Mouse (Mus musculus) liver, embryonic 15.5 days (tissue): Measurements from ENCODE around the gene Aars2. TPM values are rescaled to one million over a fixed set of nuclear protein-coding genes. Genes with fewer than 3 reads are reported as not detected.

Experiments used
- ATAC-seq: fragments of 200-750 bp; cut with Nextera tagmentation; 2 replicates; pipeline ENCODE4 v1.8.0; 2017; ENCODE audit warnings: moderate number of reproducible peaks, mild to moderate bottlenecking, moderate library complexity; ENCODE audit not compliant: insufficient read depth
- H3K27ac ChIP-seq: fragments of 300-500 bp; sonication (generic); replicated peaks from 2 replicates; pipeline ENCODE4 v1.5.1; 2015; ENCODE audit warnings: mild to moderate bottlenecking, inconsistent platforms
- H3K27me3 ChIP-seq: fragments of 300-500 bp; sonication (generic); 2 replicates; pipeline ENCODE4 v1.6.1; 2015; ENCODE audit warnings: mild to moderate bottlenecking, inconsistent platforms
- H3K36me3 ChIP-seq: fragments of 300-500 bp; sonication (generic); replicated peaks from 2 replicates; pipeline ENCODE4 v1.6.1; 2015; ENCODE audit warnings: moderate library complexity, mild to moderate bottlenecking, inconsistent platforms
- H3K4me1 ChIP-seq: fragments of 300-500 bp; sonication (generic); replicated peaks from 2 replicates; pipeline ENCODE4 v1.6.1; 2015; ENCODE audit warnings: inconsistent platforms
- H3K4me2 ChIP-seq: fragments of 300-500 bp; sonication (generic); 2 replicates; pipeline ENCODE4 v1.6.1; 2015; ENCODE audit warnings: moderate library complexity, mild to moderate bottlenecking, inconsistent platforms
- H3K4me3 ChIP-seq: fragments of 300-500 bp; sonication (generic); replicated peaks from 2 replicates; pipeline ENCODE4 v1.5.1; 2015; ENCODE audit warnings: mild to moderate bottlenecking, inconsistent platforms
- H3K9ac ChIP-seq: fragments of 300-500 bp; sonication (generic); 2 replicates; pipeline ENCODE4 v1.6.1; 2015; ENCODE audit warnings: moderate library complexity, mild to moderate bottlenecking, inconsistent platforms
- H3K9me3 ChIP-seq: fragments of 300-500 bp; sonication (generic); replicated peaks from 2 replicates; pipeline ENCODE4 v1.6.1; 2016; ENCODE audit warnings: inconsistent platforms
- WGBS: fragments of 180-500 bp; shearing (Covaris S2); methylation state at CpG from one replicate; pipeline ENCODE4 v1.1.7; 2015; ENCODE audit warnings: mixed read lengths; ENCODE audit not compliant: insufficient replicate concordance; 5-methylcytosine and 5-hydroxymethylcytosine counted together
- polyA plus RNA-seq: library from polyadenylated mRNA; unstranded; fragments of >200 nt; fragmentation: Nextera tagmentation; extraction: Ambion mirVana; gene quantifications from 2 replicates; pipeline ENCODE4 v1.2.1, GENCODE M21; 2015

Gene Aars2
- polyA plus RNA-seq, 1 experiment from 2014 or later = 6.2 TPM

DNA sequence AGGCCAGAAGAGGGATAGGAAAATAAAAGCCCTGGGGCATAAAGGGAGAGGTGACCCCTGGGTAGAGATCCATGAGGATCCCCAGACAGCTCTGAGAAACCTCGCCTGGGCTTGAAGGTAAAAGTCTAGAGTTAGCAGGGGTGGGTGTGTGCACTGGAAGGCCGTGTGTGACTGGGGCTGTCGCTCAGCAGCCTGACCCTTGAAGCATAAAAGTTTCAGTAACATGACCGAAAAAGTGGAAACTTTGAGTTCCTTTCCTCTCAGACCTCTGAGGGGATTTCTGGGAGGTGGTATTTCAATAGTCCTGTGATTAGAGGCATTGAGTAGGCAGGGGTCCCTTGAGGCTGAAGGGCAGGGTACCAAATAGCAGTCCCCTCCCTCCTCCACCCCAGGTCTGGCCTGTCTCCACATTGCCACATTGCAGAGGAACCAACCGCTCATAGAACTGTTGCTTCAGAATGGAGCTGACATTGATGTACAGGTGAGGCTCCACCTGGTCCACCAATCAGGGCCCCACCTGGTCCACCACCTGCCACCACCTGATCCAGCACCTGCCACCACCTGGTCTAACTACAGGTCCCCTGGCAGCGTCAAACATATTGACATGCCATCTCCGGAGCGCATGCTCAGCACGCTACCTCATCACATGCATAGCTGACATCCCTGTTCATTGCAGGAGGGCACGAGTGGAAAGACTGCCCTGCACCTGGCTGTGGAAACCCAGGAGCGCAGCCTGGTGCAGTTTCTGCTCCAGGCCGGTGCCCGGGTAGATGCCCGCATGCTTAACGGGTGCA, 53.3 kb downstream of the Aars2 start:
- H3K9me3 ChIP-seq = no peaks in the 10 kb centered on the region
- peaks cover 38% of the 10 kb centered on the region for H3K27me3 ChIP-seq
- H3K9ac ChIP-seq = no peak overlapping the region
- H3K4me3 ChIP-seq = no peak overlapping the region
- H3K4me1 ChIP-seq = peaks cover 47% of the 10 kb centered on the region
- no peak for ATAC-seq
- WGBS = 77% methylated on average over 15 of the region's 15 CpGs
- no peaks in the 10 kb centered on the region for H3K36me3 ChIP-seq
- no peak overlapping the region for H3K4me2 ChIP-seq
- no peak overlapping the region for H3K27ac ChIP-seq

DNA sequence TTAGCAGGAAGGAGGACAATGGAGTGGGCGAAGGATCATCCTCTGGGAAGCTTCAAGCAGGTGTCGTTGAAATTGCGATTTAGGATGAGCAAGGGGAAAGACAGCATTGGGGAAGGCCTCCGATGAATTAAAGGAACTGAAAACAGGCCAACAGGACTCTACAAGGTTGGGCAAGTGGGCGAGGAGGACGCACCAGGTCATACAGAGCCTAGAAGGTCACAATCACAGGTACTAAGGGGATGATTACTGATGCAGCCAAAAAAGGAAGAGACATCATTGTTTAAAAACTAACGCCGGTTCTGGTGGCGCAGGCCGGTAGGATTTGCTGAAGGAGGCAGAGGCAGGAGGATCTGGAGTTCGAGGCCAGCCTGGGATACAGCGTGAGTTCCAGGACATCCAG, 56.6 kb downstream of the Aars2 start:
- 67% methylated on average over 12 of the region's 12 CpGs for WGBS
- Histone ChIP-seq H3K4me1 (peaks cover 48% of the 10 kb centered on the region), H3K9me3 (no peaks in the 10 kb centered on the region), H3K27me3 (peaks cover 6% of the 10 kb centered on the region), H3K27ac (no peak overlapping the region), H3K36me3 (peaks cover 23% of the 10 kb centered on the region), H3K4me3 (no peak overlapping the region), H3K4me2 (peak overlapping the region; percentile 98), H3K9ac (no peak overlapping the region)
- ATAC-seq = no peak

DNA sequence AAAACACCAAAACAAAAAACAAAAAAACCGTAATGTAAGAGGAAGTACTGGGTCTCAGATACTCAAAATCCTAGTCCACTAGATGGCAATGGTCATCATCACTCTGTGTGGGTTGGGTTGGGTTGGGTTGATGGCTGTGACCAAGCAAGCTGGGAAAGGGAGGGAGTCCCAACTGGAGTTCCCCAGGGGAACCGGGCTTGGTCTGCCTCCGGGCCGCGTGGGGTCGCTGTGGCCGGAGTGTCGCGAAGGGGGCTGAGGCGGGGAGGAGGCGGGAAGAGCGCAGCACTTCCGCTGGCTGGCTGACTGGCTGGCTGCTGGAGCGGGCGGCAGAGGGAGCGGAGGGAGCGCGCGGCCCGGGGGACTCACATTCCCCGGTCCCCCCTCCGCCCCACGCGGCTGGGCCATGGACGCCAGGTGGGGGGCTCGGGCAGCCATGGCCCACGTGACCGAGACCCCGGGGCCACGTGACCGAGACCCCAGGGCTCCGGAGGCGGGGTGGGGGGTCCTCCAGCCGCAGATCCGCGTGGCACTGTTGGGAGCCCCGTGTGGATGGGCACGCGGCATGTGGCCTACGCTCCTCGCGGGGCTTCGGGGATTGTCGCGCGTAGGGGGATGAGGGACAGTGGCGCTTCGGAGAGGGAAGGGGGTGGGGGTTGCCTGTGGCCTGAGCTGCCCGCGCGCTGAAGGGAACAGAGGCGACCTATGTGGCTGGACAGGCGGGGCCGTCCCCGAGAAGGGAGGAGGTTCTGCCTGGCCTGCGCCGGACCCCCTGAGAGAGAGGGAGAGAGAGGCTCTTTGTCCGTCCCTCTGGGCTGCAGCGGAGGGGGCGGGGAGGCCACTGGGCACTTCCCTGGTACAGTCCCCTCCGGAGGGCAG, 57.3 kb downstream of the Aars2 start, which contains the start of gene Slc35b2:
TSS of gene Slc35b2 (plus strand) at position 220 of the 876 bp plus-strand sequence.
- peaks cover 30% of the 10 kb centered on the region for H3K36me3 ChIP-seq
- peak within 1 kb of the TSS; percentile 98 for H3K4me2 ChIP-seq
- WGBS = under 1% methylated on average over 61 of the region's 61 CpGs
- H3K27me3 ChIP-seq = no peaks in the 10 kb centered on the region
- peaks cover 49% of the 10 kb centered on the region for H3K4me1 ChIP-seq
- H3K9ac ChIP-seq = peak within 1 kb of the TSS; percentile 86
- H3K27ac ChIP-seq = peak within 1 kb of the TSS; percentile 79
- ATAC-seq = peak; percentile 78
- no peaks in the 10 kb centered on the region for H3K9me3 ChIP-seq
- H3K4me3 ChIP-seq = peak within 1 kb of the TSS; percentile 84

DNA sequence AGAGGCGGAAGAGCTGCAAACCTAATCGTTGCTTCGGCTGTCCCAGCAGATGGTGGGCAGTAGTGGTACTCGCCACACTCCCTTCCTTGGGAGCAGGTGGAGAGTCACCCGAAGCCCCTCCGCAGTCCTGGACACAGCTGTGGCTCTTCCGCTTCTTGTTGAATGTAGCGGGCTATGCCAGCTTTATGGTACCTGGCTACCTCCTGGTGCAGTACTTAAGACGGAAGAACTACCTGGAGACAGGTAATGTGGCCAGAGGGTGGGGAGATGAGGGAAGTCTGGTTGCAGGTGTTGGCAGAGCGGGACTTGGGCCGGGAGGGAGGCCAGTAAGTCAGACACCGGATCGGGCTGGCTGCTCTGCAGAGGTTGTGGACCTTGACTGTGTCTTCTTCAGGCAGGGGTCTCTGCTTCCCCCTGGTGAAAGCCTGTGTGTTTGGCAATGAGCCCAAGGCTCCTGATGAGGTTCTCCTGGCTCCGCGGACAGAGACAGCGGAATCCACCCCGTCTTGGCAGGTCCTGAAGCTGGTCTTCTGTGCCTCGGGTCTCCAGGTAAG, 58.0 kb downstream of the Aars2 start:
- peaks cover 49% of the 10 kb centered on the region for H3K4me1 ChIP-seq

DNA sequence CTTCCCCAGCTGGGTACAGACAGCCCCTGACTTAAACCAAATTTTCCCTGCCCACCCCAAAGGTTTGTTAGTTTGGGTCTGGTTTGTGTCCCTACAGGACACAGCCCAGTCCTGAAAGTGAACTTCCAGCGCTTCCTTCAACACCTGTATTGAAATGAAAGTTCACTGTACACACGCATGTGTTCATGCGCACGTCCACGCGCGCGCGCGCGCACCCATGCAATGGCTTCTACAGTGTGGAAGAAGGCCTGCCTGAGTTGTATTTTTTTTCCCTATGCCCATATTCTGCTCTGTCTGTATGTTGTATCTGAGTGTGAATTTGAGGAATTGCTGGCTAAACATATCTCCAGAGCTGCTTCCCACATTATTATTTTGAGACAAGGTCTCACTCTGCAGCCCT, 58.5 kb downstream of the Aars2 start:
- 92% methylated on average over 11 of the region's 11 CpGs for WGBS
- Histone ChIP-seq H3K4me3 (peak overlapping the region; percentile 84), H3K27me3 (no peaks in the 10 kb centered on the region), H3K36me3 (peaks cover 42% of the 10 kb centered on the region), H3K9me3 (no peaks in the 10 kb centered on the region), H3K9ac (peak overlapping the region; percentile 86; the same call in 1 of the 2 replicates), H3K4me1 (peaks cover 54% of the 10 kb centered on the region), H3K4me2 (peak overlapping the region; percentile 98), H3K27ac (no peak overlapping the region)
- no peak for ATAC-seq

More for the DNA sequence above, 58.0 kb downstream of the Aars2 start:
- H3K36me3 ChIP-seq = peaks cover 37% of the 10 kb centered on the region
- H3K9ac ChIP-seq = peak overlapping the region; percentile 86
- peak overlapping the region; percentile 79 for H3K27ac ChIP-seq
- H3K9me3 ChIP-seq = no peaks in the 10 kb centered on the region
- peak overlapping the region; percentile 98 for H3K4me2 ChIP-seq
- peak overlapping the region; percentile 84 for H3K4me3 ChIP-seq
- no peak for ATAC-seq
- WGBS = 18% methylated on average over 18 of the region's 18 CpGs
- H3K27me3 ChIP-seq = no peaks in the 10 kb centered on the region

DNA sequence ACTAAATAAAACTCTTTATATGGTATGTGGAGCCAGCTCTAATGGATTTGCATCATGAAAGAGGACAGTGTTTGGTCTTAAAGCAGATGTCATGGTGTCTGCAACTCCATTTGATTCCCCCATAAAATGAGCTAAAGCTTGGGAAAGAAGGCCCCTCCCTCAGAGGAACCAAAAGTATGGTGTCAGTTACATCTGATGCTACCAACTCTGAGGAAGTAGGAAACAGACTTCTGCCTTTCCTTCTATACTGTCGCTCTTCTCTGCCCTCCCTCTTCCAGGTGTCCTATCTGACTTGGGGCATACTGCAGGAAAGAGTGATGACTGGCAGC, 59.4 kb downstream of the Aars2 start:
- no peak overlapping the region for H3K27ac ChIP-seq
- H3K9ac ChIP-seq = no peak overlapping the region; the same call in 1 of the 2 replicates
- H3K36me3 ChIP-seq = peaks cover 51% of the 10 kb centered on the region
- no peaks in the 10 kb centered on the region for H3K9me3 ChIP-seq
- H3K4me2 ChIP-seq = no peak overlapping the region
- H3K27me3 ChIP-seq = no peaks in the 10 kb centered on the region
- ATAC-seq = no peak
- 39% methylated on average over 1 of the region's 1 CpGs for WGBS
- H3K4me3 ChIP-seq = no peak overlapping the region
- peaks cover 56% of the 10 kb centered on the region for H3K4me1 ChIP-seq

DNA sequence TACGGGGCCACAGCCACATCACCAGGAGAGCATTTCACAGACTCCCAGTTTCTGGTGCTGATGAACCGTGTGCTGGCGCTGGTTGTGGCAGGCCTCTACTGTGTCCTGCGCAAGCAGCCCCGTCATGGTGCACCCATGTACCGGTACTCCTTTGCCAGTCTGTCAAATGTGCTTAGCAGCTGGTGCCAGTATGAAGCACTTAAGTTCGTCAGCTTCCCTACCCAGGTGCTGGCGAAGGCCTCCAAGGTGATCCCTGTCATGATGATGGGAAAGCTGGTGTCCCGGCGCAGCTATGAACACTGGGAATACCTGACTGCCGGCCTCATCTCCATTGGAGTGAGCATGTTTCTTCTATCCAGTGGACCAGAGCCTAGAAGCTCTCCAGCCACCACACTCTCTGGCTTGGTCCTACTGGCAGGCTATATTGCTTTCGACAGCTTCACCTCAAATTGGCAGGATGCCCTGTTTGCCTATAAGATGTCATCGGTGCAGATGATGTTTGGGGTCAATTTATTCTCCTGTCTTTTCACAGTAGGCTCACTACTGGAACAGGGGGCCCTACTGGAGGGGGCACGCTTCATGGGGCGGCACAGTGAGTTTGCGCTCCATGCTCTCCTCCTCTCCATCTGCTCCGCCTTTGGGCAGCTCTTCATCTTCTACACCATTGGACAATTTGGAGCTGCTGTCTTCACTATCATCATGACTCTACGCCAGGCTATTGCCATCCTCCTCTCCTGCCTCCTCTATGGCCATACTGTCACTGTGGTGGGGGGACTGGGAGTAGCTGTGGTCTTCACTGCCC, 59.9 kb downstream of the Aars2 start:
- Histone ChIP-seq H3K4me1 (peaks cover 60% of the 10 kb centered on the region), H3K27me3 (no peaks in the 10 kb centered on the region), H3K4me3 (no peak overlapping the region), H3K9ac (no peak overlapping the region; the same call in 1 of the 2 replicates), H3K36me3 (peaks cover 57% of the 10 kb centered on the region), H3K4me2 (no peak overlapping the region), H3K27ac (no peak overlapping the region; the same call in 1 of the 2 replicates), H3K9me3 (no peaks in the 10 kb centered on the region)
- no peak for ATAC-seq
- 59% methylated on average over 18 of the region's 18 CpGs for WGBS

DNA sequence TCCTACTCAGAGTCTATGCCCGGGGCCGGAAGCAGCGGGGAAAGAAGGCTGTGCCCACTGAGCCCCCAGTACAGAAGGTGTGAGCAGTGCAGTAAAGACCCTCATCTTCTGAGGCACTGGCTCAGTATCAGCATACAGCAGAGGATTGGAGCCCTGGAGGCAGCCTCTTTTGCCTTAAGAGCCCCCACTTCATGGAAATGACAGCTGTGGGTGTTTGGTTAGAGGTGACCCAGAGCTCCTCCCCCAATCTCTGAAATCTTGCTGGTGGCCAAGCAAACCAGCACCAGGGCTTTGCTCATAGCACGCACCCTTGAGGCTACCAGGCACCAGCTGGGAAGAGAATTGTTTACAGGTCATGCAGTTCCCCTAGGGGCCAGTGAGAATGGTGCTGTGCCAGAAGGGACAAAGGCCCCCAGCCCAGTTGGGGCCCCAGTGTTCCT, 60.5 kb downstream of the Aars2 start:
- H3K36me3 ChIP-seq = peaks cover 60% of the 10 kb centered on the region
- no peak for ATAC-seq
- H3K27me3 ChIP-seq = no peaks in the 10 kb centered on the region
- no peaks in the 10 kb centered on the region for H3K9me3 ChIP-seq
- no peak overlapping the region for H3K9ac ChIP-seq
- 23% methylated on average over 4 of the region's 4 CpGs for WGBS
- no peak overlapping the region for H3K4me2 ChIP-seq
- H3K4me3 ChIP-seq = no peak overlapping the region
- no peak overlapping the region; the same call in 1 of the 2 replicates for H3K27ac ChIP-seq
- H3K4me1 ChIP-seq = peaks cover 65% of the 10 kb centered on the region

DNA sequence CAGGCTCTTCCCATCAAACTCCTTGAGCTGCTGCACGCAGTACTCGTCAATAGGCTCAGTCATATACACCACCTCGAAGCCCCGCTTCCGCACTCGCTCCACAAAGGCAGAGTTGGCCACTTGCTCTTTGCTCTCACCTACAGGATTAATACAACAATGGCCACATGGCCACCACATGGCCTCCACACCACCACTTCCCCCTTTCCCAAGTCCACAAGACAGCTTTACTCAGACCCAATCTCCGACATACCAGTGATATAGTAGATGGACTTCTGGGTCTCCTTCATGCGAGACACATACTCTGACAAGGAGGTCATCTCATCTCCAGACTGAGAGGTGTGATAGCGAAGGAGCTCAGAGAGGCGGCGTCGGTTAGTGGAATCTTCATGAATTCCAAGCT, 62.3 kb downstream of the Aars2 start:
- Histone ChIP-seq H3K4me1 (peaks cover 76% of the 10 kb centered on the region), H3K4me2 (no peak overlapping the region), H3K9me3 (no peaks in the 10 kb centered on the region), H3K27ac (no peak overlapping the region), H3K36me3 (peaks cover 60% of the 10 kb centered on the region), H3K4me3 (no peak overlapping the region), H3K9ac (no peak overlapping the region), H3K27me3 (no peaks in the 10 kb centered on the region)
- ATAC-seq = no peak
- 80% methylated on average over 12 of the region's 12 CpGs for WGBS

DNA sequence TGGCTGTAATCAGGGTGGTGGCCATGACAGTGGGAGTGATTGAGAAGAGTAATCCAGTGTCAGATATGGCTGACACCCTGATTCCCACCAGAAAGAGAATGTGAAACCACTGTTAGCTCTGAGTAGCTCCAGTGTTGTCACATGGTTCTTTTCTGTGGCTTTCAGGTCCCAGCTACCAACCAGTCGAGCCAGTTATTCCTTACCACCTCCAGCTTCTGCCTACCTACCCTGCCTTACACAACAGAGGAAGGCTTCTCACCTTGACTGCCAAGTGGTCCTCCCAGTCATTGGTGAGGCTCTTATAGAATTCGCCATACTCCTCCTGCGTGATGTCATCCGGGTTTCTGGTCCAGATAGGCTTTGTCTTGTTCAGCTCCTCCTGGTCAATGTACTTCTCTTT, 63.4 kb downstream of the Aars2 start:
- H3K36me3 ChIP-seq = peaks cover 60% of the 10 kb centered on the region
- WGBS = 80% methylated on average over 4 of the region's 4 CpGs

More for the DNA sequence above, 63.4 kb downstream of the Aars2 start:
- ATAC-seq = no peak
- H3K9me3 ChIP-seq = no peaks in the 10 kb centered on the region
- H3K4me3 ChIP-seq = no peak overlapping the region
- H3K4me1 ChIP-seq = peaks cover 76% of the 10 kb centered on the region
- 0 out of 2 replicates have a peak overlapping the region, but pooled peaks have one; percentile 15 for H3K27ac ChIP-seq
- H3K27me3 ChIP-seq = no peaks in the 10 kb centered on the region
- H3K9ac ChIP-seq = no peak overlapping the region
- H3K4me2 ChIP-seq = no peak overlapping the region
